Mouse (Mus musculus) testis, adult 2 months (tissue): ENCODE data around the gene Dst. TPM values are rescaled to one million over a fixed set of nuclear protein-coding genes. Genes with fewer than 3 reads are reported as not detected.

Experiments used
- H3K27ac ChIP-seq: fragments of 200-500 bp; 2 replicates; pipeline ENCODE4 v1.5.1; 2012; ENCODE audit warnings: low read depth, low read length; ENCODE audit not compliant: control insufficient read depth, insufficient read depth
- H3K27me3 ChIP-seq: fragments of 200-500 bp; 2 replicates; pipeline ENCODE4 v1.6.1; 2012; ENCODE audit warnings: mild to moderate bottlenecking, low read length, moderate library complexity; ENCODE audit not compliant: control insufficient read depth, insufficient read depth
- H3K36me3 ChIP-seq: fragments of 200-500 bp; 2 replicates; pipeline ENCODE4 v1.6.1; 2012; ENCODE audit warnings: mild to moderate bottlenecking, low read length; ENCODE audit not compliant: control insufficient read depth, insufficient read depth
- H3K4me1 ChIP-seq: fragments of 200-500 bp; 2 replicates; pipeline ENCODE4 v1.6.1; 2012; ENCODE audit warnings: low read length; ENCODE audit not compliant: control insufficient read depth, insufficient read depth
- H3K4me3 ChIP-seq: fragments of 200-500 bp; 2 replicates; pipeline ENCODE4 v1.5.1; 2012; ENCODE audit warnings: low read depth, mild to moderate bottlenecking, low read length, moderate library complexity, mixed read lengths; ENCODE audit not compliant: control insufficient read depth
- CTCF ChIP-seq: fragments of 200-500 bp; IDR thresholded peaks from 2 replicates; pipeline ENCODE4 v1.5.1; 2012; ENCODE audit warnings: low read depth, mild to moderate bottlenecking, inconsistent platforms, low read length, moderate library complexity; ENCODE audit not compliant: control insufficient read depth, insufficient read depth, insufficient replicate concordance
- POLR2A ChIP-seq: fragments of 200-500 bp; IDR thresholded peaks from 2 replicates; pipeline ENCODE4 v1.6.1; 2012; ENCODE audit warnings: low read depth, mild to moderate bottlenecking, inconsistent platforms, low read length, moderate library complexity; ENCODE audit not compliant: control insufficient read depth
- polyA plus RNA-seq: library from polyadenylated mRNA; depleted of rRNA; stranded (reverse); fragments of >200 nt; gene quantifications from 2 replicates; pipeline ENCODE4 v1.2.3, GENCODE M21; 2012

Gene Dst
- polyA plus RNA-seq, 1 experiment: 33.0 TPM

- Histone ChIP-seq H3K4me3 (no peak overlapping the region), H3K36me3 (no peaks in the 10 kb centered on the region), H3K4me1 (no peaks in the 10 kb centered on the region), H3K27me3 (no peaks in the 10 kb centered on the region), H3K27ac (no peak overlapping the region)
- TF ChIP-seq POLR2A (no peak), CTCF (no peak)
Observed at GRCm38 (mm10) chr1:34028722-34029121, 120.7 kb downstream of the Dst start.

- no peaks in the 10 kb centered on the region for H3K36me3 ChIP-seq
- TF ChIP-seq POLR2A (no peak), CTCF (no peak)
Observed at GRCm38 (mm10) chr1:34030330-34031021, 122.5 kb downstream of the Dst start.

GRCm38 (mm10) chr1:34033052-34033451 is 125.0 kb downstream of the Dst start:
- Histone ChIP-seq H3K4me3 (no peak overlapping the region), H3K4me1 (no peaks in the 10 kb centered on the region), H3K27ac (no peak overlapping the region), H3K27me3 (no peaks in the 10 kb centered on the region), H3K36me3 (no peaks in the 10 kb centered on the region)
- TF ChIP-seq POLR2A: no peak
- TF ChIP-seq CTCF: no peak

More at GRCm38 (mm10) chr1:34030330-34031021, 122.5 kb downstream of the Dst start:
- H3K27me3 ChIP-seq: no peaks in the 10 kb centered on the region
- no peak overlapping the region for H3K4me3 ChIP-seq
- H3K27ac ChIP-seq: no peak overlapping the region
- no peaks in the 10 kb centered on the region for H3K4me1 ChIP-seq

- Histone ChIP-seq H3K27me3 (no peaks in the 10 kb centered on the region), H3K36me3 (no peaks in the 10 kb centered on the region), H3K27ac (no peak overlapping the region), H3K4me1 (no peaks in the 10 kb centered on the region), H3K4me3 (no peak overlapping the region)
- TF ChIP-seq POLR2A (no peak), CTCF (no peak)
Observed at GRCm38 (mm10) chr1:34033478-34033877, 125.5 kb downstream of the Dst start.

GRCm38 (mm10) chr1:34033958-34034357 is 125.9 kb downstream of the Dst start:
- H3K27me3 ChIP-seq: no peaks in the 10 kb centered on the region
- no peak overlapping the region for H3K27ac ChIP-seq
- no peaks in the 10 kb centered on the region for H3K36me3 ChIP-seq
- H3K4me1 ChIP-seq: no peaks in the 10 kb centered on the region
- H3K4me3 ChIP-seq: no peak overlapping the region
- TF ChIP-seq POLR2A (no peak), CTCF (no peak)

GRCm38 (mm10) chr1:34036111-34036510 is 128.1 kb downstream of the Dst start:
- Histone ChIP-seq H3K27ac (no peak overlapping the region), H3K4me3 (no peak overlapping the region), H3K27me3 (no peaks in the 10 kb centered on the region), H3K36me3 (no peaks in the 10 kb centered on the region), H3K4me1 (no peaks in the 10 kb centered on the region)
- TF ChIP-seq POLR2A (no peak), CTCF (no peak)

GRCm38 (mm10) chr1:34038571-34038970 is 130.5 kb downstream of the Dst start:
- H3K27me3 ChIP-seq: no peaks in the 10 kb centered on the region
- H3K4me3 ChIP-seq: no peak overlapping the region
- no peaks in the 10 kb centered on the region for H3K4me1 ChIP-seq
- H3K36me3 ChIP-seq: no peaks in the 10 kb centered on the region
- TF ChIP-seq POLR2A (no peak), CTCF (no peak)
- H3K27ac ChIP-seq: no peak overlapping the region
